Mouse (Mus musculus) testis, adult 2 months (tissue): ENCODE measurements around the gene Chd2. TPM values are rescaled to one million over a fixed set of nuclear protein-coding genes. Genes with fewer than 3 reads are reported as not detected.
A peak's percentile ranks its signal among the peaks of the same experiment; 100 is the strongest.

ENCODE experiments used
- H3K27ac ChIP-seq: fragments of 200-500 bp; 2 replicates; pipeline ENCODE4 v1.5.1; 2012; ENCODE audit warnings: low read depth, low read length; ENCODE audit not compliant: control insufficient read depth, insufficient read depth
- H3K27me3 ChIP-seq: fragments of 200-500 bp; 2 replicates; pipeline ENCODE4 v1.6.1; 2012; ENCODE audit warnings: mild to moderate bottlenecking, low read length, moderate library complexity; ENCODE audit not compliant: control insufficient read depth, insufficient read depth
- H3K36me3 ChIP-seq: fragments of 200-500 bp; 2 replicates; pipeline ENCODE4 v1.6.1; 2012; ENCODE audit warnings: mild to moderate bottlenecking, low read length; ENCODE audit not compliant: control insufficient read depth, insufficient read depth
- H3K4me1 ChIP-seq: fragments of 200-500 bp; 2 replicates; pipeline ENCODE4 v1.6.1; 2012; ENCODE audit warnings: low read length; ENCODE audit not compliant: control insufficient read depth, insufficient read depth
- H3K4me3 ChIP-seq: fragments of 200-500 bp; 2 replicates; pipeline ENCODE4 v1.5.1; 2012; ENCODE audit warnings: low read depth, mild to moderate bottlenecking, low read length, moderate library complexity, mixed read lengths; ENCODE audit not compliant: control insufficient read depth
- CTCF ChIP-seq: fragments of 200-500 bp; IDR thresholded peaks from 2 replicates; pipeline ENCODE4 v1.5.1; 2012; ENCODE audit warnings: low read depth, mild to moderate bottlenecking, inconsistent platforms, low read length, moderate library complexity; ENCODE audit not compliant: control insufficient read depth, insufficient read depth, insufficient replicate concordance
- POLR2A ChIP-seq: fragments of 200-500 bp; IDR thresholded peaks from 2 replicates; pipeline ENCODE4 v1.6.1; 2012; ENCODE audit warnings: low read depth, mild to moderate bottlenecking, inconsistent platforms, low read length, moderate library complexity; ENCODE audit not compliant: control insufficient read depth
- polyA plus RNA-seq: library from polyadenylated mRNA; depleted of rRNA; stranded (reverse); fragments of >200 nt; gene quantifications from 2 replicates; pipeline ENCODE4 v1.2.3, GENCODE M21; 2012

Chd2 gene
- polyA plus RNA-seq, 1 experiment = 20.6 TPM

DNA sequence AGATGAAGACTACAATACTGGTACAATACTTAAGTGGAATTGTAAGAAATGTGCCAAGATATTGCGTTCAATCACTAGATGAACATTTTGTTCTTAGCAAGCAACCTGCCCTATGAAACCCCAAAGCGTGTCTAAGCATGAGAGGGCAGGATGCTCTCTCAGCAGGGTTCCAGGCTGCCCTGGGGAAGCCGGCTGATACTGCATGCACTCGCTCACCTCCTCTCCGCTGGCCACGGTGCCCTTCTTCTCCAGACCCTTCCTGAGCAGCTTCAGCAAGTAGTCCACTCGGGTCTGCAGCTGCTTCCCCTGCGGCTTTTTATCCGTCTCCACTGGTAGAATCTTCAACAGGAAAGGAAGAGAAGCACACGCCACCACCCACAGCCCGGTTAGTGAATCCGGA, 87.5 kb downstream of the Chd2 start:
- Histone ChIP-seq H3K27me3 (no peaks in the 10 kb centered on the region), H3K27ac (no peak overlapping the region), H3K4me1 (no peaks in the 10 kb centered on the region), H3K4me3 (no peak overlapping the region), H3K36me3 (peaks cover 3% of the 10 kb centered on the region)
- TF ChIP-seq POLR2A (no peak), CTCF (no peak)

DNA sequence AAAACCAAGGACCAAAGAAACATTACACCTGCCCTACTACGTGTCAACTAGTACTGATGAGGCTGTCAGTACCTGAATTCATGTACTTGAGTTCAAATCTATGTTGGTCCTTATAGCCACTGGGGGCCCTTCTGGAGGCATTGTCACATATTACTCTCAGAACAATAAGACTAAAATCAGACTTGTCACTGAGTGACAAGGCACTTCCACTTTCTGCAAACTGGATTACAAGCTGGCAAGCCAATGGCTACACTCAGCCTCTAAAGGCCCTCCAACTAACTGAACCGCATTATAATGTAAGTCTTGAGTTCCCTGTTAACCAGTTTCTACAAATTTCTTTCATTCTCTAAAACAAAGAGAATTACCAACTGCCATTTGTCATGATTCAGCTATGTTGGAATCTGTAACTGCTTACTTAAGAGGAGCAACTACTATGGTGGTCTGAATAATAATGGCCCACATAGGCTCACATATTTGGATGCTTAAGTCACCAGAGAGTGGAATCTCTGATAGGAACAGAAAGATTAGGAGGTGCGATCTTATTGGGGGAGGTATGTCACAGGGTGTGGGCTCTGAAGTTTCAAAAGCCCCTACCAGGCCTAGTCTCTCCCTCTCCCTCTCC, 89.3 kb downstream of the Chd2 start:
- peaks cover 3% of the 10 kb centered on the region for H3K36me3 ChIP-seq
- no peaks in the 10 kb centered on the region for H3K27me3 ChIP-seq
- no peak overlapping the region for H3K4me3 ChIP-seq
- H3K27ac ChIP-seq = no peak overlapping the region
- no peaks in the 10 kb centered on the region for H3K4me1 ChIP-seq
- no peak for TF ChIP-seq POLR2A
- no peak for TF ChIP-seq CTCF

- no peaks in the 10 kb centered on the region for H3K4me1 ChIP-seq
- H3K4me3 ChIP-seq = no peak overlapping the region
- no peaks in the 10 kb centered on the region for H3K27me3 ChIP-seq
- H3K36me3 ChIP-seq = peaks cover 3% of the 10 kb centered on the region
- no peak overlapping the region for H3K27ac ChIP-seq
- TF ChIP-seq POLR2A (no peak), CTCF (no peak)
These were observed 90.0 kb downstream of the Chd2 start for GRCm38 (mm10) chr7:73451594-73451993.

GRCm38 (mm10) chr7:73442246-73442645, 99.4 kb downstream of the Chd2 start:
- Histone ChIP-seq H3K36me3 (peaks cover 4% of the 10 kb centered on the region), H3K4me1 (no peaks in the 10 kb centered on the region), H3K27me3 (no peaks in the 10 kb centered on the region), H3K4me3 (no peak overlapping the region), H3K27ac (no peak overlapping the region)
- TF ChIP-seq CTCF (no peak), POLR2A (no peak)

DNA sequence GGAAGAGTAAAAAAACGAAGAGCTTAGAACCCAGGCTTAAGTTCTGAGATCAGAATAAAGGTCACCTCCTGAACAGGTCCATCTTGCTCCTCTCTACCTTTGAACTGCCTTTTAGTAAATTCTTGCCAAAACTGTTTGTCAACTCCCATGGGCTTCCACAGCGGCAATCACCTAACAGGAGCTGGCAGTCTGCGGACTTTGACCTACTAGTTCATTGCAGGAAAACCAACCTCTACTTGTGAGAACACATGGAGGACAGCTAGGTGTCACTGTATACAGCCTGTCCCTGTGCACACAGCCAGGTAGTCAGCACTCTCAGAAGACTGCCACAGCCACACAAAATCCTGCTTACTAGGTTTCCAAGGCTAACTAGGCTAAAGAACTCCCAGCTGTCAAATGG, 99.8 kb downstream of the Chd2 start:
- no peak overlapping the region for H3K4me3 ChIP-seq
- H3K27me3 ChIP-seq = no peaks in the 10 kb centered on the region
- H3K36me3 ChIP-seq = peaks cover 4% of the 10 kb centered on the region
- TF ChIP-seq POLR2A (no peak), CTCF (no peak)
- H3K27ac ChIP-seq = no peak overlapping the region
- H3K4me1 ChIP-seq = no peaks in the 10 kb centered on the region

DNA sequence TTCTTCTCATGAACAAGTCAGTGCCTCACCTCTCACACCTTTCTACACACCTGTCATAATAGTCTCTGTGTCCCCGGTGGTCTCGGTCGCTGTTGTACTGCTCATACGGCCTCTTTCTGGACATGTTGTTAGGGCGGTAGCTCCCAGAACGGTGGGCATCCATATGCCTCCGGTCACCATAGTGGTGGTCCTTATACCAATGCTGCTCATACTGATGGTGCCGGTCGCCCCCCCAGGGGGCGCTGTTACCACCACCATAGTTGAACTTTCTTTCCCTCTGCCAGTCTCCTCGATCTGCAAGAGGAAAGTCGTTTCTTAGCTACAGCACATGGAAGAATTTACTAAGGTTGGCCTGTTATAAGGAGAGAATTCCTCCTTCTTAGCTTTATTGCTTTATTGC, 105.9 kb downstream of the Chd2 start:
- no peaks in the 10 kb centered on the region for H3K4me1 ChIP-seq
- no peaks in the 10 kb centered on the region for H3K27me3 ChIP-seq
- H3K27ac ChIP-seq = no peak overlapping the region
- H3K4me3 ChIP-seq = no peak overlapping the region
- TF ChIP-seq CTCF (peak; percentile 31; the same call in 1 of the 2 replicates), POLR2A (no peak)
- H3K36me3 ChIP-seq = peaks cover 2% of the 10 kb centered on the region; the same call in 1 of the 2 replicates

- no peaks in the 10 kb centered on the region for H3K27me3 ChIP-seq
- H3K36me3 ChIP-seq = peaks cover 3% of the 10 kb centered on the region
- TF ChIP-seq POLR2A = no peak
- no peak for TF ChIP-seq CTCF
- no peaks in the 10 kb centered on the region for H3K4me1 ChIP-seq
- H3K27ac ChIP-seq = no peak overlapping the region
- H3K4me3 ChIP-seq = no peak overlapping the region
These were observed 107.3 kb downstream of the Chd2 start for GRCm38 (mm10) chr7:73434336-73434677.

DNA sequence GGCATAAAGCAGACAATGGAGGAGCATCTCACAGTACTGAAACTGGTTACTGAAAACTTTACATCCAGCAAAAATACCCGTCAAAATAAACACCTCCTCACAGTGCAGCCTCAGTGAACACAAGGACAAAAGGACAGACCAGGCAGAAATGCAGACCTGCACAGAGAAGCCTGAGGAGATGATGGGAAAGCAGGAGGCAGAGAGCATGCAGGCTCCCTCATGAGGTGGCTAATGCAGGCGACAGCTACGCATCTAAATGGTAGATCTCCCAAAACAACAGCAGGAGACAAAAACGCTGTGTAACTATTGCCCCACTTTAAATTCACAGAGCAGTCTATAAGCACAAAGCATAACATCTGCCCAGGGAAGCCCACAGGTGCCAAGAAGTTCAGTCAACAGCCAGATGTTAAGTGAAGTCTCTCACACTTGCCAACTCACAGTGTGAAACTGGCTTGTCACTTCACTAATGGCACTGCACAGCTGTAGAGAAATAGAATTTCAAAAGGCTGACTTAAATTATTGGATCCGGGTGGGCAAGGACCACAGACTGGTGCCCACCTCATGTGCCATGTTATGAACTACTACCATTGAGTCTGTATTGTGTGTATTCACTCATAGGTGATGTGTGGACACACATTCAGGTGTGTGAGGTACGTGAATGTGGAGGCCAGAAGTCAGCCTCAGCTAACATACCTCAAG, 107.8 kb downstream of the Chd2 start:
- H3K27ac ChIP-seq = no peak overlapping the region
- no peak overlapping the region for H3K4me3 ChIP-seq
- H3K27me3 ChIP-seq = no peaks in the 10 kb centered on the region
- TF ChIP-seq CTCF (no peak), POLR2A (no peak)
- peaks cover 3% of the 10 kb centered on the region for H3K36me3 ChIP-seq
- H3K4me1 ChIP-seq = no peaks in the 10 kb centered on the region
